Mouse (Mus musculus): ENCODE results near the gene Dynlt1b.
"Not testable (repeated sequence)": the region's sequence is repeated elsewhere in the genome, so short reads cannot be mapped to it uniquely, and the experiment has no call there.

DNA sequence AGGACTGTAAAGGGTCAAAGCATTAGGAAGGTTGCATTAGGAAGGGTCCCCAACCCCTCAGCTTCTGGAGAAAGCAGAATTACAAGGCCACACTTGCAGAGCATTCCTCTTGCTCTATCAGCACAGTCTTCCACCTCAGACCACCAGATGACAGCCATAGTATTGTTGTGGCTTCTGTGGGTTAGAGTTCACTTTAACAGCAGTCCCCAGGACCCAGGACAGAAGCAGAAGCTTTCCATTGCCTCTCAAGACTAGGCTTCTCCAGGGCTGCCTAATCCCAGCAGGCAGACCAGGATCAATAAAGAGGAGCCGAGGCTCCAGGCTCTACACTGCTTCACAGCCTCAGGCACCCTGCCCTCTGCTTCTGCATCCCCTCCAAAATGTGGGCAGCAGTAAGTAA is 25.4 kb upstream of the Dynlt1b start:
- TF ChIP-seq CTCF (IDR thresholded peaks at IDR 0.05; ENCODE audit: low read depth, low read length); POLR2A (IDR thresholded peaks at IDR 0.05; ENCODE audit: extremely low read depth, insufficient read depth, low read length): not testable (repeated sequence)
